Mouse (Mus musculus) heart, embryonic 10.5 days (tissue): Measurements from ENCODE around the gene Olfr319. TPM values are rescaled to one million over a fixed set of nuclear protein-coding genes. Genes with fewer than 3 reads are reported as not detected.
"Not testable (repeated sequence)": the region's sequence is repeated elsewhere in the genome, so short reads cannot be mapped to it uniquely, and the experiment has no call there.

Experiments used
- DNase-seq: peaks from one replicate; pipeline ENCODE4 v3.0.0-alpha.2; 2017; ENCODE audit warnings: low spot score
- H3K27ac ChIP-seq: fragments of 300-500 bp; sonication (generic); 2 replicates; pipeline ENCODE4 v1.5.1; 2016; ENCODE audit warnings: mild to moderate bottlenecking
- H3K27me3 ChIP-seq: fragments of 300-500 bp; sonication (generic); 2 replicates; pipeline ENCODE4 v1.6.1; 2016; ENCODE audit warnings: mild to moderate bottlenecking; ENCODE audit not compliant: poor library complexity, insufficient read depth, severe bottlenecking
- H3K36me3 ChIP-seq: fragments of 300-500 bp; sonication (generic); 2 replicates; pipeline ENCODE4 v1.6.1; 2016; ENCODE audit warnings: mild to moderate bottlenecking, moderate library complexity
- H3K4me1 ChIP-seq: fragments of 300-500 bp; sonication (generic); 2 replicates; pipeline ENCODE4 v1.6.1; 2016; ENCODE audit warnings: mild to moderate bottlenecking
- H3K4me3 ChIP-seq: fragments of 300-500 bp; sonication (generic); 2 replicates; pipeline ENCODE4 v1.5.1; 2016; ENCODE audit warnings: mild to moderate bottlenecking, moderate library complexity
- H3K9me3 ChIP-seq: fragments of 300-500 bp; sonication (generic); 2 replicates; pipeline ENCODE4 v1.6.1; 2016; ENCODE audit warnings: mild to moderate bottlenecking, moderate library complexity
- WGBS: fragments of 180-500 bp; shearing (Covaris S2); methylation state at CpG from one replicate; pipeline ENCODE4 v1.1.7; 2016; 5-methylcytosine and 5-hydroxymethylcytosine counted together
- polyA plus RNA-seq: library from polyadenylated mRNA; unstranded; fragments of >200 nt; fragmentation: Nextera tagmentation; extraction: Ambion mirVana; gene quantifications from 2 replicates; pipeline ENCODE4 v1.2.1, GENCODE M21; 2016

Gene Olfr319
- polyA plus RNA-seq, 1 experiment from 2014 or later: not detected

DNA sequence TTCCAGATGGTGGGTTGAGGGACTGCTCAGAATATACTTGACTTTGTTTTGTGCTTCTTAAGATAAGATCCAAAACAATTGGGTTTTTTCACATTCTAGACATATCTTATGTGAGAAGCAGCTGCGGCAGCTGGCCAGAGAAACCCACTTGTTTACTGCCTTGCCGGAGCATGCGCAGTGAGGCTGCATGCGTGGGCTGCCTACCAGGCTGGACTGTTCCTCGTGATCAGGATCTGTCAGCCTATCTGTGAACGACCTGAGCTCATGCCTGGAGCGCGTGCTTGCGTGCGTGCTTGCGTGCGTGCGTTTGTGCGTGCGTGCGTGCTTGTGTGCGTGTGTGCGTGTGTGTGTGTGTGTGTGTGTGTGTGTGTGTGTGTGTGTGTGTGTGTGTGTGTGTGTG, 52.1 kb downstream of the Olfr319 start:
- WGBS: 69% methylated on average over 18 of the region's 18 CpGs
- H3K4me3 ChIP-seq, H3K4me1 ChIP-seq, H3K27ac ChIP-seq, DNase-seq, H3K36me3 ChIP-seq, H3K27me3 ChIP-seq, H3K9me3 ChIP-seq: not testable (repeated sequence)

DNA sequence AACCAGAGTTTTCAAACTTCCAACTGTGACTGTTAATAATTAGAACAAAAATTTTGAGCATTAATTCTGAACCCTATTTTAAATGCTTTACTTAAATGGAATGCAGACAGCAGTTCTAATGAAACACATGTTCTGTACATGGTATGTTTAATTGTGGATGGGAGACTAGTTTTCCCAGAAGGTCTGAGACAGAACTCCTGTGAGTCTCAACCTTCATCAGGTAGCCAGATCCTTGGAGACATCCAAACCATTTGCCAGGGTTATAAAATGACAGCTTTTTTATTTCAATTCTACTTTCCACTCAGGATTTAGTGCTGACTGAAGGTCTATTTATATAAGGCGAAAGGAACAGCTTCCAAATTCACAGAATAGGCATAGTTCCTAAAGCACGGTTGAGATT, 53.5 kb downstream of the Olfr319 start, which contains the start of gene Olfr316:
Gene Olfr316 (plus strand): TSS at position 301 of the 400 bp plus-strand sequence.
- no peaks in the 10 kb centered on the region for H3K36me3 ChIP-seq
- no peaks in the 10 kb centered on the region for H3K9me3 ChIP-seq
- no peak within 1 kb of the TSS for H3K4me3 ChIP-seq
- no peak for DNase-seq
- H3K27me3 ChIP-seq: no peaks in the 10 kb centered on the region
- H3K4me1 ChIP-seq: no peaks in the 10 kb centered on the region
- WGBS: 83% methylated on average over 2 of the region's 2 CpGs
- H3K27ac ChIP-seq: no peak within 1 kb of the TSS

Other genes starting within 250 kb of the Olfr319 start
- not detected in 2 replicates for gene Lypd9, start 246.2 kb upstream of the Olfr319 start, polyA plus RNA-seq
- not detected in 2 replicates for gene Olfr30, start 236.9 kb upstream of the Olfr319 start, polyA plus RNA-seq
- not detected in 2 replicates for gene Olfr332, start 206.6 kb upstream of the Olfr319 start, polyA plus RNA-seq
- not detected in 2 replicates for gene Olfr331, start 196.6 kb upstream of the Olfr319 start, polyA plus RNA-seq
- not detected in 2 replicates for gene Olfr330, start 164.3 kb upstream of the Olfr319 start, polyA plus RNA-seq
- gene Olfr329-ps, start 152.7 kb upstream of the Olfr319 start, polyA plus RNA-seq: not detected in 2 replicates
- gene Olfr328, start 143.5 kb upstream of the Olfr319 start, polyA plus RNA-seq: 0.08 TPM in 1 of 2 replicates, not detected in the other
- not detected in 2 replicates for gene Olfr224, start 128.6 kb upstream of the Olfr319 start, polyA plus RNA-seq
- not detected in 2 replicates for gene Olfr325, start 121.4 kb upstream of the Olfr319 start, polyA plus RNA-seq
- not detected in 2 replicates for gene Olfr324, start 104.0 kb upstream of the Olfr319 start, polyA plus RNA-seq
- not detected in 2 replicates for gene 2210407C18Rik, start 83.1 kb upstream of the Olfr319 start, polyA plus RNA-seq
- not detected in 2 replicates for gene Olfr323, start 68.7 kb upstream of the Olfr319 start, polyA plus RNA-seq
- 1.1 and 1.2 TPM in 2 replicates for gene Trim58, start 58.7 kb upstream of the Olfr319 start, polyA plus RNA-seq
- not detected in 2 replicates for gene Olfr322, start 40.4 kb upstream of the Olfr319 start, polyA plus RNA-seq
- gene Olfr320, start 18.1 kb upstream of the Olfr319 start, polyA plus RNA-seq: not detected in 2 replicates
- not detected in 2 replicates for gene Olfr318, start 24.9 kb downstream of the Olfr319 start, polyA plus RNA-seq
- gene Olfr317, start 40.0 kb downstream of the Olfr319 start, polyA plus RNA-seq: not detected in 2 replicates
- gene Olfr316, start 53.6 kb downstream of the Olfr319 start, polyA plus RNA-seq: not detected in 2 replicates
- gene Olfr315, start 74.0 kb downstream of the Olfr319 start, polyA plus RNA-seq: not detected in 2 replicates
- gene Olfr314, start 83.8 kb downstream of the Olfr319 start, polyA plus RNA-seq: not detected in 2 replicates
- gene Fam183b, start 102.8 kb downstream of the Olfr319 start, polyA plus RNA-seq: 1.0 and 1.4 TPM in 2 replicates
- gene Olfr313, start 115.8 kb downstream of the Olfr319 start, polyA plus RNA-seq: not detected in 2 replicates
- gene Olfr312, start 130.1 kb downstream of the Olfr319 start, polyA plus RNA-seq: 0.04 TPM in 1 of 2 replicates, not detected in the other
- not detected in 2 replicates for gene Olfr311, start 140.1 kb downstream of the Olfr319 start, polyA plus RNA-seq
- gene Gm12258, start 148.0 kb downstream of the Olfr319 start, polyA plus RNA-seq: 4.4 and 7.4 TPM in 2 replicates
- gene 2810021J22Rik, start 168.1 kb downstream of the Olfr319 start, polyA plus RNA-seq: 4.1 and 8.1 TPM in 2 replicates
- 3.9 and 5.4 TPM in 2 replicates for gene Zfp39, start 205.1 kb downstream of the Olfr319 start, polyA plus RNA-seq
- gene Btnl10, start 218.7 kb downstream of the Olfr319 start, polyA plus RNA-seq: not detected in 2 replicates
- gene Rnf187, start 239.8 kb downstream of the Olfr319 start, polyA plus RNA-seq: 169 and 213 TPM in 2 replicates
- 4.8 and 9.8 TPM in 2 replicates for gene Hist3h2ba, start 249.8 kb downstream of the Olfr319 start, polyA plus RNA-seq